Mouse (Mus musculus) gastrocnemius, adult 2 months (tissue): ENCODE data around the gene Coq9. TPM values are rescaled to one million over a fixed set of nuclear protein-coding genes. Genes with fewer than 3 reads are reported as not detected.
A peak's percentile ranks its signal among the peaks of the same experiment; 100 is the strongest.

Experiments used
- DNase-seq: peaks from one replicate; pipeline ENCODE4 v3.0.0; 2022
- H3K27ac ChIP-seq: fragments of 200-600 bp; 2 replicates; pipeline ENCODE4 v1.8.1; 2022; ENCODE audit warnings: mild to moderate bottlenecking
- H3K4me3 ChIP-seq: fragments of 200-600 bp; 2 replicates; pipeline ENCODE4 v1.8.1; 2022; ENCODE audit warnings: mild to moderate bottlenecking, moderate library complexity
- CTCF ChIP-seq: fragments of 200-600 bp; IDR thresholded peaks from 2 replicates; pipeline ENCODE4 v1.8.1; 2022; ENCODE audit warnings: antibody characterized with exemption, mild to moderate bottlenecking, moderate library complexity
- intact Hi-C: fragments of 180-260 bp; cut with DNase I; formaldehyde crosslinking; loops from one replicate; pipeline ENCODE4 v1.15.1; 2025
- long read RNA-seq, 2 experiments: library from polyadenylated mRNA; stranded (forward); transcript quantifications; one replicate each; pipeline ENCODE4 v2.0.0; 2021
- total RNA-seq, 2 experiments: library from RNA; stranded (reverse); gene quantifications; 2 replicates each; pipeline ENCODE4 v1.2.3; 2021

Gene Coq9
- 100 to 1,000 TPM; 359 to 480 TPM for total RNA-seq
- long read RNA-seq, experiment 1, transcript Coq9-208 (2 exons, 368 nt), result minor isoform, 5 of 512 reads
- long read RNA-seq, experiment 1, transcript Coq9-201 (9 exons, 1,789 nt), result major isoform, 454 of 512 reads
- long read RNA-seq, experiment 1, transcript Coq9-204 (8 exons, 831 nt), result minor isoform, 15 of 512 reads
- long read RNA-seq, experiment 1, partial matches to known transcripts, result 20 of 512 reads
- long read RNA-seq, experiment 1, other reads (novel, unspliced or antisense), result 18 of 512 reads
- long read RNA-seq, experiment 2, transcript Coq9-204 (8 exons, 831 nt), result minor isoform, 11 of 655 reads
- long read RNA-seq, experiment 2, transcript Coq9-201 (9 exons, 1,789 nt), result major isoform, 569 of 655 reads
- long read RNA-seq, experiment 2, transcript Coq9-208 (2 exons, 368 nt), result minor isoform, 21 of 655 reads
- long read RNA-seq, experiment 2, partial matches to known transcripts, result 39 of 655 reads
- long read RNA-seq, experiment 2, other reads (novel, unspliced or antisense), result 15 of 655 reads

GRCm38 (mm10) chr8:94837662-94838574 lies at the start of gene Coq9, which contains the start of gene Ciapin1:
Coq9 (plus strand) TSS chr8:94838321.
Ciapin1 (minus strand) TSS chr8:94838358.
- Histone ChIP-seq H3K4me3 (peak within 1 kb of the TSS; percentile 80), H3K27ac (peak within 1 kb of the TSS; percentile 100)
- intact Hi-C loops, result no loop called here
- peak; percentile 97 for DNase-seq
- no peak for TF ChIP-seq CTCF

- Histone ChIP-seq H3K4me3 (no peak overlapping the region), H3K27ac (no peak overlapping the region)
- intact Hi-C loops, result no loop called here
- TF ChIP-seq CTCF, result no peak
- DNase-seq, result no peak
Measured at GRCm38 (mm10) chr8:94789256-94789955, 48.7 kb upstream of the Coq9 start.

GRCm38 (mm10) chr8:94794368-94794767 lies 43.8 kb upstream of the Coq9 start:
- intact Hi-C loops, result no loop called here
- Histone ChIP-seq H3K4me3 (no peak overlapping the region), H3K27ac (no peak overlapping the region)
- DNase-seq, result no peak
- no peak for TF ChIP-seq CTCF

GRCm38 (mm10) chr8:94794782-94795181 lies 43.3 kb upstream of the Coq9 start:
- 0 out of 2 replicates have a peak, but pooled peaks have one; percentile 2 for TF ChIP-seq CTCF
- no peak overlapping the region for H3K4me3 ChIP-seq
- DNase-seq, result no peak
- intact Hi-C loops, result no loop called here
- no peak overlapping the region for H3K27ac ChIP-seq

- H3K4me3 ChIP-seq, result no peak overlapping the region
- H3K27ac ChIP-seq, result no peak overlapping the region
- no peak for TF ChIP-seq CTCF
- peak; percentile 53 for DNase-seq
- intact Hi-C loops, result no loop called here
Measured at GRCm38 (mm10) chr8:94800278-94800968, 37.7 kb upstream of the Coq9 start.

- Histone ChIP-seq H3K27ac (no peak overlapping the region), H3K4me3 (peak overlapping the region; percentile 43)
- DNase-seq, result peak; percentile 51
- intact Hi-C loops, result no loop called here
- peak; percentile 56 for TF ChIP-seq CTCF
Measured at GRCm38 (mm10) chr8:94801293-94802095, 36.6 kb upstream of the Coq9 start.

GRCm38 (mm10) chr8:94802375-94802774 lies 35.7 kb upstream of the Coq9 start:
- intact Hi-C loops, result no loop called here
- Histone ChIP-seq H3K4me3 (no peak overlapping the region), H3K27ac (no peak overlapping the region)
- DNase-seq, result no peak
- no peak for TF ChIP-seq CTCF

GRCm38 (mm10) chr8:94803551-94803950 lies 34.6 kb upstream of the Coq9 start:
- no peak for DNase-seq
- TF ChIP-seq CTCF, result no peak
- intact Hi-C loops, result no loop called here

GRCm38 (mm10) chr8:94804546-94805340 lies 33.4 kb upstream of the Coq9 start:
- H3K4me3 ChIP-seq, result no peak overlapping the region
- TF ChIP-seq CTCF, result no peak
- no peak for DNase-seq
- H3K27ac ChIP-seq, result no peak overlapping the region
- intact Hi-C loops, result no loop called here

More at GRCm38 (mm10) chr8:94803551-94803950, 34.6 kb upstream of the Coq9 start:
- Histone ChIP-seq H3K4me3 (no peak overlapping the region), H3K27ac (no peak overlapping the region)

GRCm38 (mm10) chr8:94805811-94806210 lies 32.3 kb upstream of the Coq9 start:
- TF ChIP-seq CTCF, result no peak
- DNase-seq, result no peak
- intact Hi-C loops, result no loop called here
- H3K27ac ChIP-seq, result no peak overlapping the region
- no peak overlapping the region for H3K4me3 ChIP-seq
